Mouse (Mus musculus): ENCODE results near the gene Ezh1.

- no peak for TF ChIP-seq GATA1 (IDR thresholded peaks at IDR 0.05; ENCODE audit: low read length)
- no peak for TF ChIP-seq TAL1 (IDR thresholded peaks at IDR 0.05; ENCODE audit: low read length)
These were observed 75.2 kb downstream of the Ezh1 start for GRCm38 (mm10) chr11:101151063-101151462.

Data from erythroblast, embryonic 14.5 days (primary cell).